Mouse (Mus musculus): ENCODE data around the gene Tsc22d3. TPM values are rescaled to one million over a fixed set of nuclear protein-coding genes. Genes with fewer than 3 reads are reported as not detected.

The Tsc22d3 gene
- polyA plus RNA-seq, 1 experiment from 2014 or later, result 94.0 TPM

DNA sequence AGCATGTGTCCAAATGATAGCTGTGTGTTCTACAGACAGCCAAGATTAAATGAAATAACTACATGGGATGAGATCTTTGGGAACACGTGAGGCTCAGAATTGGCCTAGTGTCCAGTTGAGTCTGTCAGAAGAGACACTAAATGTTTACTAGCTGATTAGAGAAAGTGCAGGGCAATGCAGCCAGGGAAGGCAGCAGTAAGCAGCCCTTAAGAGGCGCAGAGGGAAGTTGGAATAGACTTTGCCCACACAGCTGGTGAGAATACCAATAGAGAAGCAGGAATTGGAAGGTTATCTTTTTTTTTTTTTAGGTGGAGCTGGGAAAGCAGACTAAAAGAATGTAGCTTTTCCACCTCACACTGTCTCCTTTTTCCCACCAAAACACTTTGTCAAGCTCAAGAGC lies 61.8 kb downstream of the Tsc22d3 start:
- 0 out of 2 replicates have a peak overlapping the region, but pooled peaks have one; percentile 42 for H3K27ac ChIP-seq (ENCODE audit: low read length)
- no peaks in the 10 kb centered on the region for H3K36me3 ChIP-seq (ENCODE audit: control insufficient read depth, insufficient read depth, low read length)
- H3K4me2 ChIP-seq (ENCODE audit: low read depth, low read length), result no peak overlapping the region
- no peak overlapping the region for H3K9ac ChIP-seq (ENCODE audit: low read length)
- no peaks in the 10 kb centered on the region; the same call in 1 of the 2 replicates for H3K27me3 ChIP-seq (ENCODE audit: control insufficient read depth, insufficient read depth, low read length)
- ATAC-seq (ENCODE audit: insufficient read depth, low FRiP score), result no peak
- H3K9me3 ChIP-seq (replicated peaks; ENCODE audit: control insufficient read depth, low read length), result no peaks in the 10 kb centered on the region
- H3K4me3 ChIP-seq (replicated peaks; ENCODE audit: low read length), result no peak overlapping the region
- H3K4me1 ChIP-seq (ENCODE audit: control insufficient read depth, insufficient read depth, low read length), result 0 out of 2 replicates have a peak, but pooled peaks cover 5% of the 10 kb centered on the region
- WGBS, result 77% methylated on average over 2 of the region's 2 CpGs

DNA sequence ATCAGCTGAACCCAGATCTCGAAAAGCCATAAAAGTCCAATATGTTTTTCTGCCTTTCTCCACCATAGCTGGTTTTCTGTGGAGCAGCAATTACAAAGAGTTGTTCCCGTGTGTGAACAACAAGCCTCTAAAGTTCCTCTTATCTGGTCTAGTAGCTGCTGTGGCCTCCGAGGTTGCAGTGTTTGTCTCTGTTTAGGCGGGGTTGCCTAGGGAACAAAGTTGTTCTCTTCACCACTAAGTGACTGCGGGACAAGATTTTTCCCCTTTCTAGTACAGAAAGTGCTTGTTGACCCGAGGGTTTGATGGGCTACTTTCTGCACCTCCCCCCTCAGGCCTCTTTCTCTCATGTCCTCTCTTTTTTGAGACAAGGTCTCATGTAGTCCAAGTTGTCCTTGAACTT lies 62.8 kb downstream of the Tsc22d3 start:
- Histone ChIP-seq H3K27ac (ENCODE audit: low read length) (no peak overlapping the region; the same call in 1 of the 2 replicates), H3K27me3 (ENCODE audit: control insufficient read depth, insufficient read depth, low read length) (no peaks in the 10 kb centered on the region; the same call in 1 of the 2 replicates), H3K4me1 (ENCODE audit: control insufficient read depth, insufficient read depth, low read length) (0 out of 2 replicates have a peak, but pooled peaks cover 5% of the 10 kb centered on the region), H3K9me3 (replicated peaks; ENCODE audit: control insufficient read depth, low read length) (no peaks in the 10 kb centered on the region), H3K4me2 (ENCODE audit: low read depth, low read length) (no peak overlapping the region), H3K4me3 (replicated peaks; ENCODE audit: low read length) (no peak overlapping the region), H3K36me3 (ENCODE audit: control insufficient read depth, insufficient read depth, low read length) (no peaks in the 10 kb centered on the region), H3K9ac (ENCODE audit: low read length) (no peak overlapping the region)
- WGBS, result 34% methylated on average over 6 of the region's 6 CpGs
- ATAC-seq (ENCODE audit: insufficient read depth, low FRiP score), result no peak

DNA sequence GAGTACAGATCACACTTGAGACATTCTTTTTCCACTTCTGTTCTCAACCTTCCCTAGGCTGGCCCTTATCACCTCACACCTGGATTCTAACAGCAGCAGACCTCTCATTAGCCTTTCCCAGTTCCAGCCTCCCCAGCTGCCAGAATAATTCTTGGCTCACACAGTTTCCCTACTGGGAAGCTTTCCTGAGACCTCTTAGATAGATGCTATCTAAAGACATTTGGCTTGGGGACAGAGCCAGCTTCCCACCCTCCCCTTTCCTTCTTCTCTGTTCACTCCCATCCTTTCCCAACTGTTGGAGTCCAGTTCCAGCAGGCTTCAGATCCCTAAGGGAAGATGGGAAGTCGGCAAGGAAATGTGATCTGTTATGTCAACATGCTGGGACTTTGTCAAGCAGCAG lies 65.0 kb downstream of the Tsc22d3 start:
- WGBS, result 35% methylated on average over 1 of the region's 1 CpGs

DNA sequence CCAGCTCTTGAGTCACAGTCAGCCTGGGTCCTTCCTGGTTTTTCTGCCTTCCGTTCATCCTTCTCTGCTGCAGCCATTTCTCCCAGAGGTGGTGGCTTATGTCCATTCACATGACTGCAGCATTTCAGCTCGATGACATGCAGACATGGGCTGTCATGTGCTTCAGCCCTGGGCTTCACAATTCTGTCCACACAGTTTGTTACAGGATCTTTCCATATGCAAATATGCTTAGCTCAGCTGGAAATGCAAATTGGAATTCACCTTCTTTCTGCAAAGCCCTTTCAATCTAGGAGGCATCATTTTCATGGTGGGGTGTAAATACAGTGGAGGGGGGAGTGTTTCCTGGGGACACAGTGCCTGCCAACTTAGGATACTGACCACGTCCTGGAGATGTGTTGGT lies 66.2 kb downstream of the Tsc22d3 start:
- Histone ChIP-seq H3K4me3 (replicated peaks; ENCODE audit: low read length) (no peak overlapping the region), H3K4me2 (ENCODE audit: low read depth, low read length) (no peak overlapping the region), H3K4me1 (ENCODE audit: control insufficient read depth, insufficient read depth, low read length) (no peaks in the 10 kb centered on the region), H3K27me3 (ENCODE audit: control insufficient read depth, insufficient read depth, low read length) (no peaks in the 10 kb centered on the region; the same call in 1 of the 2 replicates), H3K36me3 (ENCODE audit: control insufficient read depth, insufficient read depth, low read length) (no peaks in the 10 kb centered on the region), H3K27ac (ENCODE audit: low read length) (no peak overlapping the region), H3K9ac (ENCODE audit: low read length) (no peak overlapping the region), H3K9me3 (replicated peaks; ENCODE audit: control insufficient read depth, low read length) (no peaks in the 10 kb centered on the region)
- WGBS, result 75% methylated on average over 3 of the region's 3 CpGs
- no peak for ATAC-seq (ENCODE audit: insufficient read depth, low FRiP score)

More for the DNA sequence above, 65.0 kb downstream of the Tsc22d3 start:
- H3K4me3 ChIP-seq (replicated peaks; ENCODE audit: low read length), result no peak overlapping the region
- ATAC-seq (ENCODE audit: insufficient read depth, low FRiP score), result no peak
- H3K27ac ChIP-seq (ENCODE audit: low read length), result no peak overlapping the region
- H3K9me3 ChIP-seq (replicated peaks; ENCODE audit: control insufficient read depth, low read length), result no peaks in the 10 kb centered on the region
- H3K4me1 ChIP-seq (ENCODE audit: control insufficient read depth, insufficient read depth, low read length), result 0 out of 2 replicates have a peak, but pooled peaks cover under 1% of the 10 kb centered on the region
- H3K9ac ChIP-seq (ENCODE audit: low read length), result no peak overlapping the region
- H3K36me3 ChIP-seq (ENCODE audit: control insufficient read depth, insufficient read depth, low read length), result no peaks in the 10 kb centered on the region
- no peak overlapping the region for H3K4me2 ChIP-seq (ENCODE audit: low read depth, low read length)
- no peaks in the 10 kb centered on the region; the same call in 1 of the 2 replicates for H3K27me3 ChIP-seq (ENCODE audit: control insufficient read depth, insufficient read depth, low read length)

DNA sequence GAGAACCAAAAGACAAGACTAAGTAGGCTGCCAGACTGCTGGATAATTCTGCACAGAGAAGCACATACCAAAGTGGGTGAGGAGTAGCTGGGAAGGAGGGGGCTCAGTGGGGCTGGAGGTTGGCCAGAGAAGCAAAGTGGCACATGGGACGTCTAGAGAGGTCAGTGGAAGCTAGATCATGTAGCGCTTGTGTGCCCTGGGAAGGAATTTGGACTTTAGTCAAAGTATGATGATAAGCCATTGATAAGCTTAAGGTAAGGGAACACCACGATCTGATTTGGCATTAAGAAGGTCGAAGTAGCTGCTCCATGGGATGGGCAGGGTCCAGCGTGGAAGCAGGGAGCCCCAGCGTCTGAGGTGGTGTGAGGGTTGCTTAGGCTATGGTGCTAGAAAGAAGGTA lies 68.1 kb downstream of the Tsc22d3 start:
- H3K27ac ChIP-seq (ENCODE audit: low read length), result no peak overlapping the region
- no peaks in the 10 kb centered on the region; the same call in 1 of the 2 replicates for H3K27me3 ChIP-seq (ENCODE audit: control insufficient read depth, insufficient read depth, low read length)
- H3K4me3 ChIP-seq (replicated peaks; ENCODE audit: low read length), result no peak overlapping the region
- 74% methylated on average over 6 of the region's 6 CpGs for WGBS
- no peak overlapping the region for H3K4me2 ChIP-seq (ENCODE audit: low read depth, low read length)
- H3K9ac ChIP-seq (ENCODE audit: low read length), result no peak overlapping the region
- H3K9me3 ChIP-seq (replicated peaks; ENCODE audit: control insufficient read depth, low read length), result no peaks in the 10 kb centered on the region
- ATAC-seq (ENCODE audit: insufficient read depth, low FRiP score), result peak; percentile 40; the same call in 1 of the 2 replicates
- no peaks in the 10 kb centered on the region for H3K4me1 ChIP-seq (ENCODE audit: control insufficient read depth, insufficient read depth, low read length)
- H3K36me3 ChIP-seq (ENCODE audit: control insufficient read depth, insufficient read depth, low read length), result no peaks in the 10 kb centered on the region

DNA sequence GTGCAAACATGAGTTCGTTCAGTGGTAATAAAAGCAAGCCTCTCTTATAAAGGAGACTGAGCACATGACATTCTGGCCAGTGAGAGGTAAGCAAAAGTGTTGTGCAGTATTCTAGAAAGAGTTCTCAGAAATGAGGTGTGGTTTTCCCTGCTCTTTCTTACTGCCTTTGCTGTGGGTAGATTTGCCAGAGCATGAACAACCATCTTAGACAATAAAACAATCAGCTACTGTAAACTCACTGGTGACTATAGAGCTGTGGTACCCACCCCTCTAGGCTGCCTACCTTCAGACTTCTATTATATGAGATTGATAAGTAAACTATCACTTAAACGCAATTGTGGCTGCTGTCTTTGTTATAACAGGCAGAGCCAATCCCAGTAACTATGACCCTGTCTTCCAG lies 69.1 kb downstream of the Tsc22d3 start:
- no peaks in the 10 kb centered on the region for H3K36me3 ChIP-seq (ENCODE audit: control insufficient read depth, insufficient read depth, low read length)
- no peak for ATAC-seq (ENCODE audit: insufficient read depth, low FRiP score)
- no peaks in the 10 kb centered on the region; the same call in 1 of the 2 replicates for H3K27me3 ChIP-seq (ENCODE audit: control insufficient read depth, insufficient read depth, low read length)
- H3K27ac ChIP-seq (ENCODE audit: low read length), result no peak overlapping the region
- H3K4me2 ChIP-seq (ENCODE audit: low read depth, low read length), result no peak overlapping the region
- H3K4me1 ChIP-seq (ENCODE audit: control insufficient read depth, insufficient read depth, low read length), result no peaks in the 10 kb centered on the region
- 63% methylated on average over 2 of the region's 2 CpGs for WGBS
- H3K9me3 ChIP-seq (replicated peaks; ENCODE audit: control insufficient read depth, low read length), result no peaks in the 10 kb centered on the region
- no peak overlapping the region for H3K9ac ChIP-seq (ENCODE audit: low read length)
- H3K4me3 ChIP-seq (replicated peaks; ENCODE audit: low read length), result no peak overlapping the region

DNA sequence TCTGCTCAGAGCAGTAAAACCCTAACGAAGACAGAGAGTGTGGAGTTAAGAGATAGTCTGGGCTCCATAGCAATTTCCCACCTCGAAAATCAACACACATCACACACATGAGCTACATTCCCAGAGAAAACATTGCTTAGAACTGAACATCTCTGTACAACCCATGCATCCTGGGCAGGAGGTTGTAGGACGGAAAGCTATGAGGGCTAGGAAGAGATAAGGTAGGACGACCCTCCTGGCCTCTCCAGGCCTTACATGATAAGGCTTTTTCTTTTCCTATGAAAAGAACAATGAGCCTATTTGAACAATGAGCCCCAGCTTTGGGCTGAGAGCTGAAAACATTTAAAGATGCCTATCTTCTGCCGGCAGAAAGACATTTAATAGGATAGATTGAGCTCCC lies 69.8 kb downstream of the Tsc22d3 start:
- Histone ChIP-seq H3K27me3 (ENCODE audit: control insufficient read depth, insufficient read depth, low read length) (no peaks in the 10 kb centered on the region; the same call in 1 of the 2 replicates), H3K4me3 (replicated peaks; ENCODE audit: low read length) (no peak overlapping the region), H3K4me2 (ENCODE audit: low read depth, low read length) (no peak overlapping the region), H3K9ac (ENCODE audit: low read length) (no peak overlapping the region), H3K36me3 (ENCODE audit: control insufficient read depth, insufficient read depth, low read length) (no peaks in the 10 kb centered on the region), H3K4me1 (ENCODE audit: control insufficient read depth, insufficient read depth, low read length) (no peaks in the 10 kb centered on the region), H3K27ac (ENCODE audit: low read length) (no peak overlapping the region), H3K9me3 (replicated peaks; ENCODE audit: control insufficient read depth, low read length) (no peaks in the 10 kb centered on the region)
- 79% methylated on average over 5 of the region's 5 CpGs for WGBS
- ATAC-seq (ENCODE audit: insufficient read depth, low FRiP score), result no peak

DNA sequence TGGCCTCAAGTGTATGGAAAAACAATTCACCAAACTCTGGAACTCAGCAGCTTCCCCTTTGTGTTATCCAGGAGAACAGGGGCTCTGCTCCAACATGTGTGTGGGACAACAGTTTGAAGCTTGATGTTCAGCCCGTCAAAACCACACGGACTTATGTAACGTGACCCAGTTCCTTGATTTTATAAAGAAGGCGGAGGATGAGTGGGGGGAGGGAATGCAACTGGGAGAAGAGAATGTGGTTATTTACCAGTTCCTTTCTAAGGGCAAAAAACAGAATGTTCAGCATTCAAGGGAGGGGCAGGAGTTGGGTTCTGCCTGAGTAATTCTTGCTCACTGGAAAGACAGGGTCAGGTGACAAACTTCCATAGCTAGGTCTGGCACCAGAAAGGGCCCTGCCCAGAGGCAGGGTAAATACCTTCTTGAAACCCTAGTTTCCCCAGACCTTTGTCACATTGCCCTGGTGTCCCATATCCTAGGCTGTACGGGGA lies 71.3 kb downstream of the Tsc22d3 start:
- H3K4me2 ChIP-seq (ENCODE audit: low read depth, low read length), result no peak overlapping the region
- H3K9ac ChIP-seq (ENCODE audit: low read length), result no peak overlapping the region
- H3K27me3 ChIP-seq (ENCODE audit: control insufficient read depth, insufficient read depth, low read length), result no peaks in the 10 kb centered on the region; the same call in 1 of the 2 replicates
- no peaks in the 10 kb centered on the region for H3K4me1 ChIP-seq (ENCODE audit: control insufficient read depth, insufficient read depth, low read length)
- H3K9me3 ChIP-seq (replicated peaks; ENCODE audit: control insufficient read depth, low read length), result no peaks in the 10 kb centered on the region
- no peak overlapping the region for H3K4me3 ChIP-seq (replicated peaks; ENCODE audit: low read length)
- WGBS, result 63% methylated on average over 5 of the region's 5 CpGs
- H3K36me3 ChIP-seq (ENCODE audit: control insufficient read depth, insufficient read depth, low read length), result no peaks in the 10 kb centered on the region
- H3K27ac ChIP-seq (ENCODE audit: low read length), result peak overlapping the region; percentile 17; the same call in 1 of the 2 replicates
- peak; percentile 60; the same call in 1 of the 2 replicates for ATAC-seq (ENCODE audit: insufficient read depth, low FRiP score)

DNA sequence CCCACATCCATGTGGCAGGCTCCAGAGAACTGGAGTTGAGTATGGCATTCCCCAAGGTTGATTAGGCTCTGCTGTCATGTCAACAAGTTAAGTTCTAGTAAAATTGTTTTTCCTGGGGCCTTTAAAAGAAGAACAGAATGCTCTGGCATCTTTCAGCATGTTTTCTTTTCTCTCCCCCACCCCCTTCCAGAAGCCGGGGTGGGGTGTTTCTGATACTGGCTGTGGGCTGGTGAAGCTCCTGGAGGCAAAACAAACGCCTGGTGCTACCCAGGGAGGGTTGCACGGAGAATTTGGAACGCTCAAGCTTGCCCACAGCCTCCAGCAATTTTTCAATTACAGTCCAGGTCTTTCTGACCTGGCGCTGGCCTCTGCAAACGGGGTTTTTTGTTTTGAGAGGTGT lies 73.2 kb downstream of the Tsc22d3 start:
- Histone ChIP-seq H3K27ac (ENCODE audit: low read length) (no peak overlapping the region), H3K36me3 (ENCODE audit: control insufficient read depth, insufficient read depth, low read length) (no peaks in the 10 kb centered on the region), H3K27me3 (ENCODE audit: control insufficient read depth, insufficient read depth, low read length) (no peaks in the 10 kb centered on the region; the same call in 1 of the 2 replicates), H3K4me2 (ENCODE audit: low read depth, low read length) (no peak overlapping the region), H3K4me3 (replicated peaks; ENCODE audit: low read length) (no peak overlapping the region), H3K9me3 (replicated peaks; ENCODE audit: control insufficient read depth, low read length) (no peaks in the 10 kb centered on the region), H3K9ac (ENCODE audit: low read length) (no peak overlapping the region), H3K4me1 (ENCODE audit: control insufficient read depth, insufficient read depth, low read length) (no peaks in the 10 kb centered on the region)
- no peak for ATAC-seq (ENCODE audit: insufficient read depth, low FRiP score)
- WGBS, result 51% methylated on average over 6 of the region's 6 CpGs

Measured in stomach, embryonic 16.5 days (tissue).